9 mouse cellular contexts compared by ENCODE assay signal in the genomic region with DNA sequence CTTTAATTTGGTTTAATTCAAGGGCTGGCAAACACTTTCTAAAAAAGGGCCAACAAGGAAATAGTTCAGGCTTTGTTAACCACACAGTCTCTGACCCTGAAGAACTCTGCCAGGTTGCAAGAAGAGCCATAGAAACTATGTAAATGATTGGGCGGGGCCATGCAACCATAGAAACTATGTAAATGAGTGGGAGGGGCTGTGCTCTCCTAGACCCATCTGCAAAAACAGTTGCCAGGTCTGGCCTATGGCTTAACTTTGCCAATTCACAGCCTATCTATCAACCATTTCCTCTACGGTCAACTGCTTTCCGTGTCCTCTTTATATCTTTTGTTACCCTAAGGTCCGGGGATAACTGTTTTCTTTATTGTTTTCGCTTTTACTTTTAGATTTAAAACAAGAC. TPM values are rescaled to one million over a fixed set of nuclear protein-coding genes. Genes with fewer than 3 reads are reported as not detected.
A peak's percentile ranks its signal among the peaks of the same experiment; 100 is the strongest.
DNase-seq lines count a peak whose midpoint lies in the region; ATAC-seq lines count a peak whose summit lies in the region.
"Had no signal": no experiment of that assay in that cellular context is flagged by ENCODE, and none has a peak within 500 bp of the region (broad histone marks: within the 10 kb centered on the region; RNA-seq: fewer than 3 reads in every experiment).

No protein-coding gene starts in this region.

- H3K9ac ChIP-seq in intestine, embryonic 16.5 days (ENCODE audit: low read depth, low read length): no peak overlapping the region
- H3K9ac ChIP-seq in neural tube, embryonic 13.5 days: no peak overlapping the region

- no peak overlapping the region for H3K4me2 ChIP-seq in intestine, embryonic 16.5 days (ENCODE audit: low read depth, low read length)
- H3K4me2 ChIP-seq in neural tube, embryonic 13.5 days: no peak overlapping the region

- peaks cover 18% of the 10 kb centered on the region for H3K4me1 ChIP-seq in intestine, embryonic 16.5 days (ENCODE audit: control insufficient read depth, insufficient read depth, low read length)
- H3K4me1 ChIP-seq in neural tube, embryonic 13.5 days (replicated peaks): peaks cover 24% of the 10 kb centered on the region

- H3K4me3 ChIP-seq in intestine, embryonic 16.5 days (ENCODE audit: low read length): no peak overlapping the region
- H3K4me3 ChIP-seq in neural tube, embryonic 13.5 days: no peak overlapping the region

- peak; percentile 65 for ATAC-seq in intestine, embryonic 16.5 days
- ATAC-seq in neural tube, embryonic 13.5 days (ENCODE audit: low read depth): peak; percentile 29; the same call in 1 of the 2 replicates
- ATAC-seq: Patski had no signal

- no peaks in the 10 kb centered on the region for H3K9me3 ChIP-seq in intestine, embryonic 16.5 days (ENCODE audit: control insufficient read depth, low read length)
- no peaks in the 10 kb centered on the region for H3K9me3 ChIP-seq in neural tube, embryonic 13.5 days

- peak; percentile 57 to 58 for DNase-seq in lung, adult 18-20 months
- DNase-seq in lung, postnatal 14 days: no peak
- DNase-seq in R1 (ENCODE audit: low read depth, low spot score): peak; percentile 92
- no peak for DNase-seq in right cerebral cortex, postnatal 25 days
- DNase-seq in left cerebral cortex, adult 11 months (ENCODE audit: low spot score): no peak
- no peak for DNase-seq in ovary, adult 18-20 months (ENCODE audit: low spot score)

- H3K27me3 ChIP-seq in intestine, embryonic 16.5 days (replicated peaks; ENCODE audit: control insufficient read depth, insufficient read depth, low read length): no peaks in the 10 kb centered on the region
- no peaks in the 10 kb centered on the region for H3K27me3 ChIP-seq in neural tube, embryonic 13.5 days
- H3K27me3 ChIP-seq: Patski had no signal

- H3K27ac ChIP-seq in intestine, embryonic 16.5 days (ENCODE audit: low read length): peak overlapping the region; percentile 49
- H3K27ac ChIP-seq in neural tube, embryonic 13.5 days (replicated peaks): 0 out of 2 replicates have a peak overlapping the region, but pooled peaks have one; percentile 28

- no peaks in the 10 kb centered on the region for H3K36me3 ChIP-seq in intestine, embryonic 16.5 days (ENCODE audit: control insufficient read depth, insufficient read depth, low read length)
- H3K36me3 ChIP-seq in neural tube, embryonic 13.5 days: no peaks in the 10 kb centered on the region

- WGBS in intestine, embryonic 16.5 days: 69% methylated on average over 5 of the region's 5 CpGs
- 34% methylated on average over 5 of the region's 5 CpGs for WGBS in neural tube, embryonic 13.5 days

RNA-seq across cellular contexts. Expression of a gene that starts 25.0 kb away (rescaled TPM):
- 15.7 and 22.2 TPM in 2 replicates for polyA plus RNA-seq in intestine, embryonic 16.5 days (2015; fragmentation: Nextera tagmentation; extraction: Ambion mirVana)
- polyA plus RNA-seq in neural tube, embryonic 13.5 days (2015; fragmentation: Nextera tagmentation; extraction: Ambion mirVana): 6.2 and 8.0 TPM in 2 replicates

Comparison
In these comparisons a context has a peak if more than half of its experiments do, and no peak if none do; other contexts are left out.
1. DNase-seq: peak in lung, adult 18-20 months (2 of 2) and R1 (single experiment); none in lung, postnatal 14 days (single experiment), right cerebral cortex, postnatal 25 days (single experiment), left cerebral cortex, adult 11 months (single experiment) and ovary, adult 18-20 months (single experiment).